Mouse (Mus musculus) small intestine, adult 2 months (tissue): ENCODE measurements around the gene Nap1l4.

Experiments used
- CTCF ChIP-seq: fragments of 200-500 bp; IDR thresholded peaks from 2 replicates; pipeline ENCODE4 v1.5.1; 2012; ENCODE audit warnings: low read depth, mild to moderate bottlenecking, control low read depth, inconsistent platforms, low read length, moderate library complexity, mixed read lengths; ENCODE audit not compliant: insufficient replicate concordance, insufficient read length; ENCODE audit errors: extremely low read depth
- POLR2A ChIP-seq: fragments of 200-500 bp; IDR thresholded peaks from 2 replicates; pipeline ENCODE4 v1.6.1; 2012; ENCODE audit warnings: low read depth, mild to moderate bottlenecking, control low read depth, inconsistent platforms, low read length, moderate library complexity

DNA sequence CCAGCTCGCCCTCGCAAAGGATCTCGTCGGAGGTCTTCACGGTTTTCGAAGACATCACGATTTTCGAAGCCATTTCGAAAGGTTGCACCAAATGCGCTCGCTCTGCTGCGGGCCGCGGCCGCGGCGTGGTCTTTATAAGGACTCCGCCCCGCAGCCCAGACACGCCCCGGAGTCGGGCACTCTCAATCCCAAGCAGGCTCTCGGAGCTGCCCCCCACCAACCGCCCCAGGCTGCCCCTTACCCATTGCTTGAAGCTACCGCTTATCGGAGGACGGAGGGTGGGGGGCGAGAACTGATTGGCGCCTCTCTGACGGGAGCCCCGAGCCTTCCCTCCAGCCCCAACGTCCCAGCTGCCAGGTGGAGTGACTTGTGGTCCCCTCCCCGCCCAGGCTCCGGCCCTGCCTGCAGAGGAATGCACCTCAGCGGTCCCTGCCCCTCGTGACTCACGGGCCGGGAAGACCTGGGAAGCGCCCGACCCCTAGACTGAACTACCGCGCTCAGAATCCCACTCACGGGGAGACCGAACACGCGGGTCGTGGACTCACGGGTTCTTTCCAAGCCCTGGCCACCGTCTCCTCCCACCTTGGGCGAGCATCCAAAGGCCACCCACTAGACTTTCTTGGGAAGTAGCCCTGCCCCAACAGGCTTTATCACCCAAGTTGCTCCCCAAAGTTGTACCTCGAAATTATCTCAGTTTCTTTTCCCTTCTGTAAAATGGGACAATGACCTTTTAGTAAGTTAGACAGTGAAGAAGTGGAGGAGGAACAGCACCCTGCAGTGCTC, 46.3 kb downstream of the Nap1l4 start, which contains the start of gene Phlda2:
- TF ChIP-seq POLR2A (no peak), CTCF (no peak)
